Mouse (Mus musculus) urinary bladder, postnatal 10 days (tissue): ENCODE data around the gene Gpr82.

Experiments
- DNase-seq: peaks from one replicate; pipeline ENCODE4 v3.0.0; 2022; ENCODE audit warnings: low spot score

Gpr82 gene

GRCm38 (mm10) chrX:13661063-13661462 is at the start of gene Gpr82:
TSS of gene Gpr82 (plus strand) at chrX:13661363.
- DNase-seq: no peak

GRCm38 (mm10) chrX:13612115-13612514 is 49.0 kb upstream of the Gpr82 start:
- DNase-seq: no peak

GRCm38 (mm10) chrX:13616726-13617125 is 44.4 kb upstream of the Gpr82 start:
- no peak for DNase-seq

- DNase-seq: no peak
Measured at GRCm38 (mm10) chrX:13617294-13617693, 43.9 kb upstream of the Gpr82 start.

GRCm38 (mm10) chrX:13618476-13618875 is 42.7 kb upstream of the Gpr82 start:
- no peak for DNase-seq

- no peak for DNase-seq
Measured at GRCm38 (mm10) chrX:13621473-13621872, 39.7 kb upstream of the Gpr82 start.

- no peak for DNase-seq
Measured at GRCm38 (mm10) chrX:13622654-13623053, 38.5 kb upstream of the Gpr82 start.

- DNase-seq: no peak
Measured at GRCm38 (mm10) chrX:13631599-13632283, 29.4 kb upstream of the Gpr82 start, which contains the start of gene Gpr34. TSS of gene Gpr34 (plus strand) at chrX:13632089.

GRCm38 (mm10) chrX:13636398-13636797 is 24.8 kb upstream of the Gpr82 start:
- no peak for DNase-seq

GRCm38 (mm10) chrX:13638894-13639293 is 22.3 kb upstream of the Gpr82 start:
- DNase-seq: no peak

- no peak for DNase-seq
Measured at GRCm38 (mm10) chrX:13651889-13652288, 9.3 kb upstream of the Gpr82 start.

- DNase-seq: no peak
Measured at GRCm38 (mm10) chrX:13652291-13652690, 8.9 kb upstream of the Gpr82 start.

GRCm38 (mm10) chrX:13655005-13655421 is 6.2 kb upstream of the Gpr82 start:
- DNase-seq: no peak

- no peak for DNase-seq
Measured at GRCm38 (mm10) chrX:13655906-13656305, 5.3 kb upstream of the Gpr82 start.

GRCm38 (mm10) chrX:13656721-13657120 is 4.4 kb upstream of the Gpr82 start:
- DNase-seq: no peak

GRCm38 (mm10) chrX:13658616-13659140 is 2.5 kb upstream of the Gpr82 start:
- no peak for DNase-seq

GRCm38 (mm10) chrX:13659201-13659890 is 1.8 kb upstream of the Gpr82 start:
- DNase-seq: no peak

GRCm38 (mm10) chrX:13668867-13669266 is 7.7 kb downstream of the Gpr82 start:
- DNase-seq: no peak

- DNase-seq: no peak
Measured at GRCm38 (mm10) chrX:13670342-13670741, 9.2 kb downstream of the Gpr82 start.

GRCm38 (mm10) chrX:13673001-13673400 is 11.8 kb downstream of the Gpr82 start:
- no peak for DNase-seq

- no peak for DNase-seq
Measured at GRCm38 (mm10) chrX:13681748-13682147, 20.6 kb downstream of the Gpr82 start.

GRCm38 (mm10) chrX:13686589-13686988 is 25.4 kb downstream of the Gpr82 start:
- DNase-seq: no peak

- no peak for DNase-seq
Measured at GRCm38 (mm10) chrX:13688356-13688755, 27.2 kb downstream of the Gpr82 start.
